Mouse (Mus musculus): Measurements from ENCODE around the gene Rac1.
"Not testable (repeated sequence)": the region's sequence is repeated elsewhere in the genome, so short reads cannot be mapped to it uniquely, and the experiment has no call there.

The Rac1 gene

GRCm38 (mm10) chr5:143527486-143528307 is at the start of gene Rac1:
Rac1 (minus strand) TSS chr5:143528036.
- DNase-seq (ENCODE audit: low spot score), result peak; percentile 92

DNA sequence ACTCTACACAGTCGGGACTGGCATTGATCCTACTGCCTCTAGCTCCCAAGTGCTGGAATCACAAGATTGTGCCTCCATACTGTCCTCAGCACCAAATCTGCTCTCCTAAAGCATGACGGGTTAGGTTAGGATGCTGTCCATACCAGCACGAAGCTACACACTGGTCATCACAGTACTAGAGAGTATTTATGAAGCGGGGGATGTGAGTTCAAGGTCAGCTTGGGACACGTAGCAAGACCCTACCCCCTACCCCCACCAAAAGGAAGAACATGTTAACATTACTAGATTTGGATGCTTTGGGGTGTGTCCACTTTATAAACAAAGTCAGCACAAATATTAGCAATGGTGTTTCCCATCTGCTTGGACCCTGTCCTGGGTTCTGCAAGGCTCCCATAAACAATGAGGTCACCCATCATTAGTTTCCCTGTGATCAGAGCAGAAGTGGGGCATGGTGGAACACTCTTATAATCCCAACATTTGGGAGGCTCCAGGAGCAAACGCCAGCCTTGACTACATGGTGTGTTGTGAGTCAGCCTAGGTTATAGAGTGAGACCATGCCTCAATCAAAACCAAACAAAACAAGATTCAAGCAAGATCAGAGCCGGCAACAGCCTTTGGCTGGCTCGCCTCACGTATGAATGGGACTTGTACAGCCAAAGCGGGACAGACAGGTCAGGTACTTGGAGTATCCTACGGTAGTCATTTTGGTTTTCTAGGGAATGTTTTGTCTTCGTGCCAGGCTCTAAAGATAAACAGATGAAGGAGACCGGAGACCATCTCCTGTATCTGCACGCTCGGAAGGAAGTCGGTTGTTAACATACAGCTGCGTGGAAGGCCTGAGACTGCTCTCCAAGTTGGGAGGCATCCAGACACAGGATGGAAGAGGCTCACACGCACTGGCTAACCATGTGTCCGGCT is 46.7 kb upstream of the Rac1 start:
- no peak for DNase-seq (ENCODE audit: low spot score)

GRCm38 (mm10) chr5:143573067-143573466 is 45.2 kb upstream of the Rac1 start:
- DNase-seq (ENCODE audit: low spot score), result no peak

- no peak for DNase-seq (ENCODE audit: low spot score)
Observed at GRCm38 (mm10) chr5:143572195-143572594, 44.4 kb upstream of the Rac1 start.

- DNase-seq (ENCODE audit: low spot score), result peak; percentile 91
Observed at GRCm38 (mm10) chr5:143567860-143568259, 40.0 kb upstream of the Rac1 start.

DNA sequence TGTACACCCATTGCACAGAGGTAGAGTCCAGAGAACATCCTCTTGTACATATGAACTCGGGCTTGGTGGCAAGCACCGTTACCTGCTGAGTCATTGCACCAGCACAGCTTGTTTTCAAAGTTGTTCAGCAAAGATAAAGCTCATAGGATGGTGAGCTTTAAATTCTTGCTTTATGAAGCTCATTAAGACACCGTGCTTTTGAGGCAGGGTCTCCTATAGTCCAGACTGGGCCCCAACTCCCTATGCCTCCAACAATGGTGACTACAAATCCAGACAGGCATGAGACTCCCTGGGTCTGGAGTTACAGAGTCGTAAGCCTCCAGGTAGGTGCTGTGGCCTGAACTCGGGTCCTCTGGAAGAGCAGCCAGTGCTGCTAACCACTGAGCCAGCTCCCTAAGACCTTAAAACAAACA is 39.4 kb upstream of the Rac1 start:
- peak; percentile 79 for DNase-seq (ENCODE audit: low spot score)

DNA sequence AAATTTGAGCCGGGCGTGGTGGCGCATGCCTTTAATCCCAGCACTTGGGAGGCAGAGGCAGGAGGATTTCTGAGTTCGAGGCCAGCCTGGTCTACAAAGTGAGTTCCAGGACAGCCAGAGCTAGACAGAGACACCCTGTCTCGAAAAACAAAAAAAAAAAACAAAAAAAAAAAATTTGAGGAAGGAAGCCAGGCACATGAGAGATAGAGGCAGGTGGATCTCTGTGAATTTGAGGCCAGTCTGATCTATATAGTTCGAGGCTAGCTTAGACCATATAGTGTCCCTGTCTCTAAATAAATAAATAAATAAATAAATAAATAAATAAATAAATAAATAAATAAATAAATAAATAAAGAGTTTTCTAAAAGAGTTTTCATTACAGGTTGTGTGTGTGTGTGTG is 39.0 kb upstream of the Rac1 start:
- not testable (repeated sequence) for DNase-seq (ENCODE audit: low spot score)

DNA sequence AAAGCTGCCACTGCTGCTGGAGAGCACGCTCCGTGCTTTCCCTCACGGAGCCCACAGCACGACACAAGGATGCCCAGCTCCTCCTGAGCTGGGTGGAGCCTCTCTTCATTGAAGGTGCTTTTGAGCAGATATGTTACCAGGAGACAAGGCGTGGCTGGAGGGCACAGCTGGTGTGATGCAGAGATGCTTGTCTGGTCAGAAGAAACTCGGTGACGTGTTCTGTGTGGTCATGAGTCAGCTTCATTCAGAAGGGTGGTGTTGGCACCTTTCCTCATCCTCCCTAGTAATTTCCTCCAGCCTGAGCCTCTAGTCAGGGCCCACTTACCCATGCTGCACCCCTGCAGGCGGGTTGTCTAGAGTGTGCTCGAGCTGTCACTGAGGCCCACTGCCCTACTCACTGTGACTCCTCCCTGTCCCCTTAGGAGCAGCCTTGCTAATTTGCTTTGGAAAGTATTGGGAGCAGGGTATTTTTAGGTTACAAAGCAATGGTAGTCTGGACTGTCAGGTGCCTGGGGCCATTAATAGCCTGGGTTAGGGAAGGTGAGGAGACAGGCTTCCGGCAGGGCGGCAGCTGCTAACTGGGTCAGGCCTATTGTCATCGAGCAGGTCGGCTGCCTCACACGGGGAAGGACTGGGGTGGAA is 33.8 kb upstream of the Rac1 start:
- DNase-seq (ENCODE audit: low spot score), result peak; percentile 86

GRCm38 (mm10) chr5:143561009-143561408 is 33.2 kb upstream of the Rac1 start:
- no peak for DNase-seq (ENCODE audit: low spot score)

DNA sequence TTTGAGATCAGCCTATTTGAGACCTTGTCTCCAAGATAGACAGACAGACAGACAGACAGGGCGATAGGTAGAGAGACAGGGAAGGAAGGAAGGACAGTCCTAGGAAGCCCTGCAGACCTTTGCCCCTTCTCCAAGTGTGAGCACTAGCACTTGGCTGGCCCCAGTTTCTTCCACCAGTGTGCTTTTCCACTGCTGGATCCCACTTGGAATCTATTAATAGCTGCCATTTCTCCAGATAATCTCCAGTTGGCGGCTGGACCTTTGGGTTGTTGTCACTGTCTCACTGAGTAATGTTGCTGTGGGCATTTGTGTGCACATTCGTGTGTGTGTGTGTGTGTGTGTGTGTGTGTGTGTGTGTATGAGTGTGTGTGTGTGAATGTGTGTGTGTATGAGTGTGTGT is 30.9 kb upstream of the Rac1 start:
- DNase-seq (ENCODE audit: low spot score), result no peak

DNA sequence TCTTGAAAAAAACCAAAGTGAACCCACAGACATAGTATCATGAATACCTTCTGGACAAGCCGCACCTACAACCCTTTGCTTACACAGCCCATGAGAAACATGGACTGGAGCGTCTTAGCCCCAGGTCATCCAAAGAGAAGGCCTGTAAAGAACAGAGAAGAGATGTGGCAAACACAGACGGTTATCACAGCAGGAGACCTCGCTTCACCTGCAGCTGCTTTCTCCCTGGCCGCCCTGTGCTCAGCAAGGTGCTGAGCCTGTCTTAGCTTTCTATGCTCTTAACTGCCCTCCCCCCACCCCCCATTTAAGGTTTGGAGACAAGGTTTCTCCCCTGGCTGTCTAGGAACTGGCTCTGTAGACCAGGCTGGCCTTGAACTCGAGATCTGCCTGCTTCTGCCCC is 27.4 kb upstream of the Rac1 start:
- DNase-seq (ENCODE audit: low spot score), result no peak

DNA sequence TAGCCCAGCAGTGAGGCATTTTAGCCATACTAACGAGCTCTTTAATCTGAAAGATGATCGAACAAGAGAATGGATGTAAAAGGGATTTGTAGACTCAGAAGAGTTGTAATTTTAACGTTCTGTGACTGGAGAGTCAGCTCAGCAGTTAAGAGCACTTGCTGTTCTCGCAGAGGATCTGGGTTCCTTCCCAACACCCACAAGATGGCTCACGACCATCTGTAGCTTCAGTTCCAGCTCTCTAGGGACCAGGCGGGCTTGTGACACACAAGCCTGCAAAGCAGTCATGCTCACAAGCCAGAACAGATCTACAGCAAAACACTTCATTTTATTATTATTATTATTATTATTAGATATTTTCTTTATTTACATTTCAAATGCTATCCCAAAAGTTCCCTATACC is 25.1 kb upstream of the Rac1 start:
- DNase-seq (ENCODE audit: low spot score), result no peak

- not testable (repeated sequence) for DNase-seq (ENCODE audit: low spot score)
Observed at GRCm38 (mm10) chr5:143548922-143549321, 21.1 kb upstream of the Rac1 start.

DNA sequence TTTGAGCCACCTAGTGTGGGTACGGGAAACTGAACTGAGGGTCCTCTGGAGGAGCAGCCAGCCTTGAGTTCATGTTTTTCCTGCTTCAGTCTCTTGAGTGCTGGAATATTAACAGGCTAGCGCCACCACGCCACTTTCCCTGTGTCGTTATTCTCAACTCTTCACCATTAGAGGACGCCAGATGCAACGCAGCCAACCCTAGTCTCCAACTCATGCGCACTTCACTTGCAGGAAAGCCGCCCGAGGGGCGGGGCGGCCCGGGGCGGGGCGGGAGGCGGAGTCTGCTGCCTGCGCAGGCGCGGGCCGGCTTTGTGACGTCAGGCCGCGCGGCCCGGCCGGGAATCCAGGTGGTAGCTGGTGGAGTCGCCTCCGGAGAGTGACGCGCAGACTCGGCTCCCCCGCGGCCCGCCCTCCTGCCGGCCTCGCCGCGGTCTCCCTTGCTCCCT is 20.6 kb upstream of the Rac1 start:
- DNase-seq (ENCODE audit: low spot score), result peak; percentile 91

DNA sequence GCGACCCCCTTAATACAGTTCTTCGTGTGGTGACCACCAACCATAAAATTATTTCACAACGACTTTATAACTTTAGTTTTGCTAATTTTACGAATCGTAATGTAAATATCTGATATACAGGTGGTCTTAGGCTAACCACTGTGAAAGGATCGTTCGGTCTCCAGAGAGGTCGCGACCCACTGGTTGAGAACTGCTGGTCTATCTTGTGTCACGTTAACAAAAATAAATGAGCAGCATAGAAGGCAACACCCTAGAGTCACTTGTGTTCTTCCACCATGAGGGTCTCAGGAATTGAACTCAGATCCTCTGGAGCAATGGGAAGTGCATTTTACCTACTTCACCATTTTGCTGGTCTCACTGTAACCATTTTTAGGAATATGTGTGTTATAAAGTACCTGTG is 20.0 kb upstream of the Rac1 start:
- no peak for DNase-seq (ENCODE audit: low spot score)

DNA sequence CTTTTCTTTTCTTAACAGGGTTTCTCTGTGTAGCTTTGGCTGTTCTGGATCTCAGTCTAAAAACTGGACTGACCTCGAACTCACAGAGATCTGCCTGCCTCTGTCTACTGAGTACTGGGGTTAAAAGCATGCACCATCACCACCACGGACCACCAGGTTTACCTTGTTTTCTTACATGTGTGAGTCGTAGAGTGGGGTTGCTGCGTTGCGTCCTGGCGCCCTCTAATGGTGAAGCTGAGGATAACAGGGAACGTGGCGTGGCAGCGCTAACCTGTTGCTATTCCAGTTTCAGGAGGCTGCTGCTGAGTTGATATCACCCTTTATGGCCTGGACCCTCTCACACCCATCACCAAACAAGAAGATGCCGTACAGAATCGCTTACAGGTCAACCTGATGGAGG is 19.5 kb upstream of the Rac1 start:
- peak; percentile 86 for DNase-seq (ENCODE audit: low spot score)

DNA sequence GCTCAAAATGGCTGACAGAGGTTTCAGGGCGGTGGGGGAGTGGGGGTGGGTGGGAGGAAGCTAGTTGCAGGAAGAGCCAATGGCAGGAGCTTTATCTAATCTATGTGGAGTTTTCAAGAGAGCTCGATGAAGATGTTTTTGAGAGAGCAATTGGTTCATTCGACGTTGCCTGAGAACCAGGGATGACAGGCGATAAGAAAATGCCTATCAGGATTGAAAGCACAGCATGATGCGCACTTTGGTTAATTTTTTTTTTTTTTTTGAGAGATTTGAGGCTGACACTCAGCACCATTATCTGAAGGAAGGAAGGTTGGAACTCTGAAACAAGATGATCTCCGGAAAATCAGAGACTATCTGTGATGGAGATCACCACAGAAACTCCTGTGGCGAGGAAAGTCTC is 11.3 kb upstream of the Rac1 start:
- DNase-seq (ENCODE audit: low spot score), result no peak

DNA sequence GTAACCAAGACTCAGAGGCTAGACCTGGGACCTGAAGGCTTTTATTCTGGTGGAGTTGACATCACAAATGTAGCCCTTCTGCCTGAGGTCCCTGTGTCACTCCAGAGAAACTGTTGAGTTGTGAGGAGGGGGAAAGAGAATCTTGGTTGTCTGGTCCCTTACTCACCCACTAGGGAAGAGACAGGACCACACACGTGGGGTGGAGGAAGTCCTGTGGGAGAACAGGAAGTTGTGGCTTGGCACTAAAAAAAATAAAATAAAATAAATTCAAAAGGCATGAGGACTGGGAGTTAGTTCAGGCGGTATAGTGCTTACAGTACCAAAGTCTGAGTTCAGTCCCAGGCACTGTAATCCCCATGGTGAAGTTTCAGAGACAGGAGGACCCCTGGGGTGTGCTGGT is 9.2 kb upstream of the Rac1 start:
- DNase-seq (ENCODE audit: low spot score), result no peak

GRCm38 (mm10) chr5:143534922-143535321 is 7.1 kb upstream of the Rac1 start:
- DNase-seq (ENCODE audit: low spot score), result no peak

- no peak for DNase-seq (ENCODE audit: low spot score)
Observed at GRCm38 (mm10) chr5:143530715-143531114, 2.9 kb upstream of the Rac1 start.

DNA sequence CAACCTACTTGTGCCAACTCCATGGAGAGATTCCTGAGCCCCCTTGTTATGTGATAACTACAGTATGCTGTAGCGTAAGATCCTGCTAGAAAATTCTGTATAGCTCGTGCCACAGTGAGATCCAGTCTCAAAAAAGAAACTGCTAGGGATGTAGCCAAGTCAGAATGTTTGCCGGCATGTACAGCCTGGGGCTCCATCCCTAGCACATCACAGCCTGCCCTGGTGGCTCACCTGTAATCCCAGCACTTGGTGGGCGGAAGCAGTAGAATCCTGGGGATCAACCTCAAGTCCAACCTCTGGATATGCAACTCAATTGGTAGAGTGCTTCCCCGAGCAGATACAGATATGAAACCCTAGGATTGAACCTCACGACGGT is 460 bp upstream of the Rac1 start:
- no peak for DNase-seq (ENCODE audit: low spot score)

DNA sequence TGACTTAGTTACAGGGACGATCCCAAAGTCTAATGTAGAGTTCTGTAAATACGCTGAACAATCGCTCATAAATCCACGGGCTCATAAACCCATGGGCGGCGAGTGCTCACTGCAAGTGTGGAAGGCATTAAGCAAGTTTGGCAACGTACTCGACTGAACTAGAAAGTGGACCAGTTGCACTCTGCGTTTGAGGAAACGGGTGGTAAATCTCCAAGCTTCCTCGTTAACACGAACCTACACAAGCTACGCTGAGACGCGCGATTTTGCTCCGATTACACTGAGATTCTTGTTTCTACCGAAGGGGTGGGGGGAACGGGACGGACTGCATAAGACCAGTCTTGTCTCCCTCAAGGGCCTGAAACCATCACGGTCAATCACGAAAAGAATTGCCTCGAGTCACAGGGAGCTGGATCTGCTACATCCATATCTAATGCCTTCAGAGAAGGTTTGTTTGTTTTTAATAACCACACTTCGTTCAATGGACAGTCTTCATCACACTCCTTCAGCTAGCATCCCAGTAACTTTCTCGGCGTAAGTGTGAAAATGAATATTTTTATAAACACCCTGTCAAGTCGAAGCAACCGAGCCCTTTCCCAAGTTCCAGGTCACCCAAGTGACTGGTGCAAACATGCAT is 1.0 kb downstream of the Rac1 start:
- DNase-seq (ENCODE audit: low spot score), result no peak

Data from c-Kit-positive CD71-positive TER-119-positive erythroid progenitor cells, embryonic 14.5 days (primary cell).